Mouse (Mus musculus) forebrain, postnatal 0 days (tissue): ENCODE results near the gene Mapk8ip3. TPM values are rescaled to one million over a fixed set of nuclear protein-coding genes. Genes with fewer than 3 reads are reported as not detected.
A peak's percentile ranks its signal among the peaks of the same experiment; 100 is the strongest.
"Not testable (repeated sequence)": the region's sequence is repeated elsewhere in the genome, so short reads cannot be mapped to it uniquely, and the experiment has no call there.

Source experiments
- ATAC-seq: fragments of 200-750 bp; cut with Nextera tagmentation; 2 replicates; pipeline ENCODE4 v1.8.0; 2017; ENCODE audit warnings: mild to moderate bottlenecking, moderate library complexity
- DNase-seq: peaks from one replicate; pipeline ENCODE4 v3.0.0-alpha.2; 2015
- H3K27ac ChIP-seq: fragments of 300-500 bp; sonication (generic); 2 replicates; pipeline ENCODE4 v1.5.1; 2014; ENCODE audit warnings: low read depth, mild to moderate bottlenecking, antibody characterized with exemption, low read length, moderate library complexity, mixed read lengths
- H3K27me3 ChIP-seq: fragments of 300-500 bp; sonication (generic); 2 replicates; pipeline ENCODE4 v1.6.1; 2014; ENCODE audit warnings: mild to moderate bottlenecking, low read length, mixed read lengths; ENCODE audit not compliant: insufficient read depth
- H3K36me3 ChIP-seq: fragments of 300-500 bp; sonication (generic); 2 replicates; pipeline ENCODE4 v1.6.1; 2014; ENCODE audit warnings: mild to moderate bottlenecking, moderate library complexity; ENCODE audit not compliant: insufficient read depth
- H3K4me1 ChIP-seq: fragments of 300-500 bp; sonication (generic); 2 replicates; pipeline ENCODE4 v1.6.1; 2014; ENCODE audit warnings: antibody characterized with exemption; ENCODE audit not compliant: insufficient read depth
- H3K4me2 ChIP-seq: fragments of 300-500 bp; sonication (generic); 2 replicates; pipeline ENCODE4 v1.6.1; 2014; ENCODE audit warnings: low read depth, mild to moderate bottlenecking, moderate library complexity
- H3K4me3 ChIP-seq: fragments of 300-500 bp; sonication (generic); 2 replicates; pipeline ENCODE4 v1.5.1; 2014; ENCODE audit warnings: low read depth, low read length, mixed read lengths
- H3K9ac ChIP-seq: fragments of 300-500 bp; sonication (generic); 2 replicates; pipeline ENCODE4 v1.6.1; 2014; ENCODE audit warnings: mild to moderate bottlenecking
- H3K9me3 ChIP-seq: fragments of 300-500 bp; sonication (generic); 2 replicates; pipeline ENCODE4 v1.6.1; 2016; ENCODE audit warnings: low read length
- CTCF ChIP-seq: sonication (generic); IDR thresholded peaks from 2 replicates; pipeline ENCODE4 v1.5.1; 2016; ENCODE audit warnings: antibody characterized with exemption, control low read depth, low read depth
- WGBS: fragments of 180-500 bp; shearing (Covaris S2); extraction: QIAGEN DNeasy Blood & Tissue Kit; methylation state at CpG from one replicate; pipeline ENCODE4 v1.1.7; 2014; 5-methylcytosine and 5-hydroxymethylcytosine counted together
- polyA plus RNA-seq: library from polyadenylated mRNA; unstranded; fragments of >200 nt; fragmentation: Nextera tagmentation; extraction: Ambion mirVana; gene quantifications from 2 replicates; pipeline ENCODE4 v1.2.1, GENCODE M21; 2015
- total RNA-seq: library from RNA; depleted of rRNA; stranded (reverse); fragments of >200 nt; gene quantifications from 2 replicates; pipeline ENCODE4 v1.2.3, GENCODE M21; 2014

Gene Mapk8ip3
- total and polyA plus RNA-seq, 2 experiments from 2014 or later, result 65.1 to 151 TPM

DNA sequence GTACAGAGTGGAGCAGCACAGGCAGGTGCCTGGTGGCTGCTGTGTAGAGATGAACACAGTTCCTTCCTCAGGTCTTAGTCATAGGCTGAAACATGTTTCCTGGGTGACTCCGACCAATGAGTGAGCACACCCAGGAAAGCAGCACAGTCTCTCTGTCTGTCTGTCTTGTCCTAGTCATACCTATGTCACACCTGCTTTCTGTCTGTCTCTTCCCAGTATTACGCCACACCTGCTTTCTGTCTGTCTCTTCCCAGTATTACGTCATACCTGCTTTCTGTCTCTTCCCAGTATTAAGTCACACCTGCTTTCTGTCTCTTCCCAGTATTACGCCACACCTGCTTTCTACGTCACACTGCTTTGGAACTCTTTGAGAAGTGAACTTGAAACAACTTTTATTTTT, 11.4 kb upstream of the Mapk8ip3 start:
- H3K9me3 ChIP-seq, result no peaks in the 10 kb centered on the region
- no peak for TF ChIP-seq CTCF
- H3K36me3 ChIP-seq, result peaks cover 64% of the 10 kb centered on the region
- no peak for ATAC-seq
- 98% methylated on average over 5 of the region's 5 CpGs for WGBS
- no peak overlapping the region for H3K27ac ChIP-seq
- H3K9ac ChIP-seq, result no peak overlapping the region
- no peak for DNase-seq
- no peaks in the 10 kb centered on the region for H3K27me3 ChIP-seq
- no peaks in the 10 kb centered on the region for H3K4me1 ChIP-seq
- H3K4me2 ChIP-seq, result no peak overlapping the region
- H3K4me3 ChIP-seq, result no peak overlapping the region

DNA sequence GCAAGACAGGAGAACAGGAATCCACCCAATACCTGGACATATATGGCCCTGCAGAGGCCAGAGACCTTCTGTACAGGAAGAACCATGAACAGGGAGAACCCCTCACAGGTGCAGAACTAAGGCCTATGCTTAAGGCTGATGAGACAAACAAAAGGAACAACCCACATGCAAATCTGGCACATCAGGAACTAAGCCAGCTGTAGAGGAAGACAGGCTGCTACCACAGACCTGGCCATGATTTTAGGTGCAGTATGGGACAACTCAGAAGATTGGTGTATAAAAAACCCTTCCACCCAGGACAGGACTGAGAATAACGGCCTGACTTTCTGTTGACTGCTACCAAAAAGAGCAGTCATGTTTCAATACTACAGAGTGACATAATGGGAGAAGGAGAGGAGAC, 6.8 kb upstream of the Mapk8ip3 start:
- not testable (repeated sequence) for H3K9me3 ChIP-seq, H3K27ac ChIP-seq, H3K9ac ChIP-seq, H3K4me3 ChIP-seq, H3K4me2 ChIP-seq, H3K4me1 ChIP-seq, H3K27me3 ChIP-seq, DNase-seq, ATAC-seq
- 89% methylated on average over 1 of the region's 1 CpGs for WGBS
- H3K36me3 ChIP-seq, result peaks cover 43% of the 10 kb centered on the region

DNA sequence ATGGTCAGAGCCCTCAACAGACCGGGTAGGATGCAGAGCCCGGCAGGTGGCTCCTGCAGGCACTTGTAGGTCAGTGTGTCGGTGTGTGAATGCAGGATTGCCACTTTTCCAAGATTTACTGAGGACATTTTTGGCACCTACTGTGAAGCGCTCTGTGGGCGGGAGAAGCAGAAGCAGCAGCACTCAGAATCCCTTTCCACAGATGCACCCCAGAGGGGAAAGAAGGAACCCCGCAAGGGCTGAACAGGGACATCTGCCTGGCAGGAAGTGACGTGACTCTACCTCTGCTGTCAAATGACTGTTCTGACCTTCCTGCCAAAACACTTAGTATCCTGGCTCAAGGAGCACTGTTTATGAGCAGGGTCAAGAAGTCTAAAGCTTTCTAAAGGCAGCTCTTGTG, 6.3 kb upstream of the Mapk8ip3 start:
- ATAC-seq (no peak), DNase-seq (no peak)
- no peaks in the 10 kb centered on the region for H3K27me3 ChIP-seq
- H3K4me1 ChIP-seq, result no peaks in the 10 kb centered on the region
- H3K4me3 ChIP-seq, result no peak overlapping the region
- WGBS, result 86% methylated on average over 7 of the region's 7 CpGs
- no peaks in the 10 kb centered on the region for H3K9me3 ChIP-seq
- H3K9ac ChIP-seq, result no peak overlapping the region
- no peak overlapping the region for H3K27ac ChIP-seq
- TF ChIP-seq CTCF, result no peak
- H3K4me2 ChIP-seq, result no peak overlapping the region
- peaks cover 37% of the 10 kb centered on the region for H3K36me3 ChIP-seq

DNA sequence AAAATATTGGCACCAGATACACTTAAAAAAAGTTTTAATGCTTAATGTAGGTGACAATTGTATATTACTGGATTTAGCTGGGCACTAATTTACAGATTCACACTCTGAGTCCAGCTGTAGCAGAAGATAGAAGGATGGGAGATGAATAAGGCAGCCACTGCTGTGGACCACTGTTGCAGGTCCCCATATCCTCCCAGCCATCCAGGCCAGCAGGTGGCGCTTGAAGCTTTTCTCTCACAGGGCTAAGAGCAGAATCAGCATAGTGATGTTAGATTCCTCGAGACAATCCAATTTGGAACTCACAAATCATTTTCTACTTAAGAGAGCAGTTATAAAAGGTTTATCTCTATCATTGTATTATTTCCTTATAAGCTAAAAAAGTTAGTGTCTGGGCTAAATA, 5.7 kb upstream of the Mapk8ip3 start:
- ATAC-seq (peak; percentile 86), DNase-seq (peak; percentile 11)
- not testable (repeated sequence) for H3K27me3 ChIP-seq, H3K4me3 ChIP-seq, H3K9ac ChIP-seq, H3K4me2 ChIP-seq, H3K4me1 ChIP-seq, H3K9me3 ChIP-seq, H3K27ac ChIP-seq
- H3K36me3 ChIP-seq, result peaks cover 32% of the 10 kb centered on the region
- TF ChIP-seq CTCF, result peak; percentile 68
- 13% methylated on average over 2 of the region's 2 CpGs for WGBS

DNA sequence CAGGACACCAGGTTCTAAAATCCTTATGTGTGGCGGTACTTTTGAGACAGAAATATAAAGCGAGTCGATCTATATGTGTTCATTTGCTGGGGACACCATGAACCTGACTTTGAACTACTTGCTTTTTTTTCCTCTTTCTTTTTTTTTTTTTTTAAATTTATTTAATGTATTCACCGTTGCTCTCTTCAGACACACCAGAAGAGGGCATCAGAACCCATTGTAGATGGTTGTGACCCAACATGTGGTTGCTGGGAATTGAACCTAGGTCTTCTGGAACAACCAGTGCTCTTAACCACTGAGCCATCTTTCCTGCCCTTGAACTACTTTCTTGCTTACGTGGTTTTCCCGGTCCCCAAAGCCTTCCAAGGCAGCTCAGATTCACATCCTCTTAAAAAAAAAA, 489 bp upstream of the Mapk8ip3 start:
- peak overlapping the region; percentile 68 for H3K4me2 ChIP-seq
- H3K4me1 ChIP-seq, result peaks cover 16% of the 10 kb centered on the region
- 43% methylated on average over 6 of the region's 6 CpGs for WGBS
- peaks cover 3% of the 10 kb centered on the region for H3K36me3 ChIP-seq
- no peaks in the 10 kb centered on the region for H3K27me3 ChIP-seq
- peak overlapping the region; percentile 90 for H3K4me3 ChIP-seq
- H3K27ac ChIP-seq, result peak overlapping the region; percentile 92
- peak; percentile 47 for TF ChIP-seq CTCF
- peak overlapping the region; percentile 92 for H3K9ac ChIP-seq
- ATAC-seq (no peak), DNase-seq (no peak)
- H3K9me3 ChIP-seq, result no peaks in the 10 kb centered on the region

DNA sequence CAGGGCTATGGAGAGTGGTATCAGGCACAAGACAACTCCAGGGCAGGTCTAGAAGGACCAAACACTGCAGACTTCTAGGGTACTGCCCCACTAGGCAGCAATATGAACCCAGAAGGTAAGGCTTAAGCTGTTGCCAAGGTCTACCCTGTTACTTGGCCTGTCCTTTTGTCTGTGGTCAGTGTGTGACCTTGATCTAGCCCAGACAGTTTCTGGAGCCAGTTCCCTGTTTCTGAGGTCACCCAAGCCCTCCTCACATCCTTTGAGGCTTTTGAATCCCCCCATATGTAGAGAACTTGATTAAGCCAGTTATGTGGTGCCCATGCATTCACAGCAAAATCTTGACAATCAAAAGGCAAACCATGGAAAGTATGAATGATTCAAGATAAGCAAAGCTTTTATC, 1.1 kb downstream of the Mapk8ip3 start:
- Histone ChIP-seq H3K36me3 (peaks cover 3% of the 10 kb centered on the region), H3K4me3 (peak overlapping the region; percentile 90), H3K9ac (peak overlapping the region; percentile 92), H3K27me3 (no peaks in the 10 kb centered on the region), H3K9me3 (no peaks in the 10 kb centered on the region), H3K27ac (no peak overlapping the region), H3K4me1 (peaks cover 16% of the 10 kb centered on the region), H3K4me2 (peak overlapping the region; percentile 68)
- no peak for DNase-seq
- no peak for ATAC-seq
- no peak for TF ChIP-seq CTCF

DNA sequence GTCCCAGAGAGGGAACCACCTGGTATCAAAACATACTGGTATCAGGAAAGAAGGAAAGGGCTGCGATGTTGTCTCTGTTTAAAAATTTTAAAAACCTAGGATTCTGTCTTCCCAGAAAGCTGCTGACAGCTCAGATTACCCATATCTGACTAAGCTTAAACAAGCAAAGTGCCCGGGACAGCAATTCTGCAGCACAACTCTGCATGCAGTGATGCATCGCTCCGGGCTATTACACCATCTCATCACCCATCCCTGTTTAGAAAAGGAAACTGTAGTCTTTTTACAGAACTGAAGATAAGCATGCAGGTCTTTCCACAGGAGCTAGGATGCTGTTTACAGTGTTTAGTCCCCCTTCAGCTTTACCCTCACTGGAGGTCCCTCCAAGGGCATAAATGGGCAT, 1.9 kb downstream of the Mapk8ip3 start:
- 91% methylated on average over 4 of the region's 4 CpGs for WGBS
- peaks cover 16% of the 10 kb centered on the region for H3K4me1 ChIP-seq
- peaks cover 3% of the 10 kb centered on the region for H3K36me3 ChIP-seq
- H3K4me2 ChIP-seq, result peak overlapping the region; percentile 68
- H3K27me3 ChIP-seq, result no peaks in the 10 kb centered on the region
- H3K27ac ChIP-seq, result no peak overlapping the region
- no peak overlapping the region for H3K4me3 ChIP-seq
- H3K9me3 ChIP-seq, result no peaks in the 10 kb centered on the region
- no peak for ATAC-seq
- TF ChIP-seq CTCF, result no peak
- H3K9ac ChIP-seq, result peak overlapping the region; percentile 92
- no peak for DNase-seq

DNA sequence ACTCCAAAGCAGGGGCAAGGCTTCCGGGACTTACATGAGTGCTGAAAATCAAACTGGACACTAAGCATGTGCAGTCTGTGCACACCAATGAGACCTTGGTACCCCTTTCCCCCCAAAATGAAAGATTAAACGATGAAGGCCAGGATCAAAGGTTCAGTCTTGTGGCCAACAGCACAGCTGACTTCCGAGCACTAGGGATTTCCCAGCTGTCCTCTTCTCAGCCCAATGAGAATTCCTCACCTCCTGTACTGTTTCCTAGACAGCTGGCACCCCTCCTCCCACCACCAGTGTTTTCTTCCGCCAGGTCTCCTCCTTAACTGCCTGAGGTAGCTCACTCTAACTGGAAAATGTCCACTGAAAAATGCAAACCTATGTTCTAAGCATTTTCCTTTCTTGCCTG, 3.6 kb downstream of the Mapk8ip3 start:
- H3K36me3 ChIP-seq, result peaks cover 3% of the 10 kb centered on the region
- no peak overlapping the region for H3K4me2 ChIP-seq
- no peak for DNase-seq
- H3K4me1 ChIP-seq, result peaks cover 16% of the 10 kb centered on the region
- H3K27ac ChIP-seq, result no peak overlapping the region
- H3K9ac ChIP-seq, result no peak overlapping the region
- no peak for TF ChIP-seq CTCF
- no peaks in the 10 kb centered on the region for H3K9me3 ChIP-seq
- H3K4me3 ChIP-seq, result no peak overlapping the region
- WGBS, result 81% methylated on average over 4 of the region's 4 CpGs
- no peak for ATAC-seq
- no peaks in the 10 kb centered on the region for H3K27me3 ChIP-seq
